Mouse (Mus musculus) brain, embryonic 14.5 days (tissue): Measurements from ENCODE around the gene Fap.

Experiments used
- CTCF ChIP-seq: fragments of 200-500 bp; IDR thresholded peaks from 2 replicates; pipeline ENCODE4 v1.5.1; 2012; ENCODE audit warnings: inconsistent platforms, mild to moderate bottlenecking, moderate library complexity, borderline replicate concordance; ENCODE audit not compliant: insufficient read depth, insufficient read length; ENCODE audit errors: extremely low read depth
- POLR2A ChIP-seq: fragments of 200-500 bp; IDR thresholded peaks from 2 replicates; pipeline ENCODE4 v1.6.1; 2012; ENCODE audit warnings: mild to moderate bottlenecking, inconsistent platforms, borderline replicate concordance; ENCODE audit not compliant: poor library complexity, insufficient read depth, insufficient read length, severe bottlenecking; ENCODE audit errors: extremely low read depth

GRCm38 (mm10) chr2:62513477-62513876 lies 60.4 kb downstream of the Fap start:
- TF ChIP-seq POLR2A (no peak), CTCF (no peak)
